Mouse (Mus musculus): ENCODE results near the gene Sv2a.

DNA sequence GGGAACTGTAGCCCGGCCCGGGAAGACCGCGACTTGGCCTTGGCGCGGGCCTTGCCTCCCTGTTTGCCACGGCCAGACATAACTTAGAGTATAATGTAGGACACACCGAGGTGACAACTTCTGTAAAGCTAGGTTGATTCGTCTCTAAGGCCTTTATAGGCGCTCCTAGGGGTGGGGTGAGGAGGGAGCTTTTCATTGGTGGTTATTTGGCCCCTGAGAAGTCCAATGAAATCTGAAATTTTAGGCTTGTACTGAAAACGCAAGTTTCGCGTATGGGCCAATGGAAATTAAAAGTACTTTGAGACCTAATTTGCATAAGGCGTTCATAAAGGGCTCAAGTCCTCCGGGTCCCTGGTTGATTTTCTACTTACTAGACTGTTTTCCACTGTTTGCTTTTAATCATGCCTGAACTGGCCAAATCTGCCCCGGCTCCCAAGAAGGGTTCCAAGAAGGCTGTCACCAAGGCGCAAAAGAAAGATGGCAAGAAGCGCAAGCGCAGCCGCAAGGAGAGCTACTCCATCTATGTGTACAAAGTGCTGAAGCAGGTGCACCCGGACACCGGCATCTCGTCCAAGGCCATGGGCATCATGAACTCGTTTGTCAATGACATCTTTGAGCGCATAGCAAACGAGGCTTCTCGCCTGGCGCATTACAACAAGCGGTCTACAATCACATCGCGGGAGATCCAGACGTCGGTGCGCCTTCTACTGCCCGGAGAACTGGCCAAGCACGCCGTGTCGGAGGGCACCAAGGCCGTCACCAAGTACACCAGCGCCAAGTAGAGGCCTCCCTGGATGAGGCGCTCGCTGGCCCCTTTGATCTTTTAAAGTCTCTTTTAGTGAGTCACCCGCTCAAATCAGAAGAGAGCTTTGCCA is 40.1 kb downstream of the Sv2a start, which contains the start of the genes Hist2h2ac and Hist2h2be:
- 0 out of 2 replicates have a peak, but pooled peaks have one; percentile 85 for TF ChIP-seq POLR2A (IDR thresholded peaks at IDR 0.05; ENCODE audit: borderline replicate concordance, low read depth, low read length)
- no peak for TF ChIP-seq CTCF (IDR thresholded peaks at IDR 0.05; ENCODE audit: low read depth, low read length)

All from bone marrow macrophage, adult 2 months (primary cell).